Mouse (Mus musculus) thymus, adult 2 months (tissue): ENCODE data around the gene Nlrp3.

ENCODE experiments used
- CTCF ChIP-seq: fragments of 200-500 bp; IDR thresholded peaks from 2 replicates; pipeline ENCODE4 v1.5.1; 2012; ENCODE audit warnings: mild to moderate bottlenecking, control low read depth, low read length, moderate library complexity, borderline replicate concordance; ENCODE audit not compliant: control insufficient read depth, poor library complexity, insufficient read depth; ENCODE audit errors: extremely low read depth
- POLR2A ChIP-seq: fragments of 200-500 bp; IDR thresholded peaks from 2 replicates; pipeline ENCODE4 v1.6.1; 2012; ENCODE audit warnings: mild to moderate bottlenecking, low read length, control low read depth, moderate library complexity; ENCODE audit not compliant: control insufficient read depth, poor library complexity, insufficient read depth; ENCODE audit errors: extremely low read depth

- TF ChIP-seq POLR2A: no peak
- TF ChIP-seq CTCF: no peak
Measured at GRCm38 (mm10) chr11:59589496-59589895, 48.1 kb downstream of the Nlrp3 start.
